Mouse (Mus musculus): Measurements from ENCODE around the gene Ddx31. TPM values are rescaled to one million over a fixed set of nuclear protein-coding genes. Genes with fewer than 3 reads are reported as not detected.

Ddx31 gene
- polyA plus RNA-seq, 1 experiment from 2014 or later, result 16.7 TPM

- no peaks in the 10 kb centered on the region for H3K27me3 ChIP-seq (ENCODE audit: insufficient read depth, poor library complexity, severe bottlenecking)
- no peaks in the 10 kb centered on the region for H3K9me3 ChIP-seq
- DNase-seq (ENCODE audit: low spot score), result no peak
- whole genome bisulfite sequencing, result 84% methylated on average over 6 of the region's 6 CpGs
- no peak overlapping the region for H3K27ac ChIP-seq
- H3K4me3 ChIP-seq, result no peak overlapping the region
- peaks cover 70% of the 10 kb centered on the region for H3K36me3 ChIP-seq
- no peaks in the 10 kb centered on the region for H3K4me1 ChIP-seq (replicated peaks)
Measured at GRCm38 (mm10) chr2:28882826-28883485, 42.8 kb downstream of the Ddx31 start.

- WGBS, result 87% methylated on average over 4 of the region's 4 CpGs
- Histone ChIP-seq H3K27me3 (ENCODE audit: insufficient read depth, poor library complexity, severe bottlenecking) (no peaks in the 10 kb centered on the region), H3K9me3 (no peaks in the 10 kb centered on the region), H3K4me1 (replicated peaks) (no peaks in the 10 kb centered on the region), H3K36me3 (peaks cover 75% of the 10 kb centered on the region), H3K4me3 (no peak overlapping the region), H3K27ac (no peak overlapping the region)
- DNase-seq (ENCODE audit: low spot score), result no peak
Measured at GRCm38 (mm10) chr2:28884914-28885313, 44.7 kb downstream of the Ddx31 start.

GRCm38 (mm10) chr2:28892796-28893195 lies 52.6 kb downstream of the Ddx31 start:
- no peak for DNase-seq (ENCODE audit: low spot score)
- no peak overlapping the region for H3K4me3 ChIP-seq
- no peak overlapping the region for H3K27ac ChIP-seq
- 21% methylated on average over 1 of the region's 1 CpGs for WGBS
- peaks cover 90% of the 10 kb centered on the region for H3K36me3 ChIP-seq
- no peaks in the 10 kb centered on the region for H3K9me3 ChIP-seq
- H3K4me1 ChIP-seq (replicated peaks), result peaks cover 18% of the 10 kb centered on the region
- peaks cover 46% of the 10 kb centered on the region for H3K27me3 ChIP-seq (ENCODE audit: insufficient read depth, poor library complexity, severe bottlenecking)

- WGBS, result 47% methylated on average over 6 of the region's 6 CpGs
- peak; percentile 3 for DNase-seq (ENCODE audit: low spot score)
- peaks cover 18% of the 10 kb centered on the region for H3K4me1 ChIP-seq (replicated peaks)
- H3K36me3 ChIP-seq, result peaks cover 90% of the 10 kb centered on the region
- H3K27me3 ChIP-seq (ENCODE audit: insufficient read depth, poor library complexity, severe bottlenecking), result peaks cover 53% of the 10 kb centered on the region
- H3K27ac ChIP-seq, result no peak overlapping the region
- no peaks in the 10 kb centered on the region for H3K9me3 ChIP-seq
- no peak overlapping the region for H3K4me3 ChIP-seq
Measured at GRCm38 (mm10) chr2:28893526-28893925, 53.3 kb downstream of the Ddx31 start.

GRCm38 (mm10) chr2:28895876-28896275 lies 55.7 kb downstream of the Ddx31 start:
- no peak overlapping the region for H3K27ac ChIP-seq
- WGBS, result 96% methylated on average over 7 of the region's 7 CpGs
- H3K36me3 ChIP-seq, result peaks cover 89% of the 10 kb centered on the region
- no peaks in the 10 kb centered on the region for H3K9me3 ChIP-seq
- H3K4me1 ChIP-seq (replicated peaks), result peaks cover 18% of the 10 kb centered on the region
- H3K27me3 ChIP-seq (ENCODE audit: insufficient read depth, poor library complexity, severe bottlenecking), result peaks cover 77% of the 10 kb centered on the region
- no peak overlapping the region for H3K4me3 ChIP-seq
- DNase-seq (ENCODE audit: low spot score), result no peak

GRCm38 (mm10) chr2:28897340-28897899 lies 57.2 kb downstream of the Ddx31 start:
- peaks cover 94% of the 10 kb centered on the region for H3K36me3 ChIP-seq
- WGBS, result 88% methylated on average over 4 of the region's 4 CpGs

GRCm38 (mm10) chr2:28902291-28902690 lies 62.1 kb downstream of the Ddx31 start:
- Histone ChIP-seq H3K27ac (no peak overlapping the region), H3K9me3 (no peaks in the 10 kb centered on the region), H3K36me3 (peaks cover 64% of the 10 kb centered on the region), H3K27me3 (ENCODE audit: insufficient read depth, poor library complexity, severe bottlenecking) (peaks cover 100% of the 10 kb centered on the region), H3K4me3 (no peak overlapping the region), H3K4me1 (replicated peaks) (peaks cover 28% of the 10 kb centered on the region)
- 92% methylated on average over 8 of the region's 8 CpGs for WGBS
- no peak for DNase-seq (ENCODE audit: low spot score)

More at GRCm38 (mm10) chr2:28897340-28897899, 57.2 kb downstream of the Ddx31 start:
- peaks cover 17% of the 10 kb centered on the region for H3K4me1 ChIP-seq (replicated peaks)
- no peaks in the 10 kb centered on the region for H3K9me3 ChIP-seq
- no peak overlapping the region for H3K4me3 ChIP-seq
- peaks cover 92% of the 10 kb centered on the region for H3K27me3 ChIP-seq (ENCODE audit: insufficient read depth, poor library complexity, severe bottlenecking)
- no peak overlapping the region for H3K27ac ChIP-seq
- no peak for DNase-seq (ENCODE audit: low spot score)

GRCm38 (mm10) chr2:28903871-28904270 lies 63.7 kb downstream of the Ddx31 start:
- no peak overlapping the region for H3K27ac ChIP-seq
- H3K36me3 ChIP-seq, result peaks cover 50% of the 10 kb centered on the region
- H3K4me1 ChIP-seq (replicated peaks), result peaks cover 44% of the 10 kb centered on the region
- H3K27me3 ChIP-seq (ENCODE audit: insufficient read depth, poor library complexity, severe bottlenecking), result peaks cover 100% of the 10 kb centered on the region
- WGBS, result 87% methylated on average over 5 of the region's 5 CpGs
- H3K9me3 ChIP-seq, result no peaks in the 10 kb centered on the region
- no peak for DNase-seq (ENCODE audit: low spot score)
- no peak overlapping the region for H3K4me3 ChIP-seq

- no peaks in the 10 kb centered on the region for H3K9me3 ChIP-seq
- H3K27me3 ChIP-seq (ENCODE audit: insufficient read depth, poor library complexity, severe bottlenecking), result peaks cover 100% of the 10 kb centered on the region
- H3K4me3 ChIP-seq, result no peak overlapping the region
- no peak overlapping the region for H3K27ac ChIP-seq
- 65% methylated on average over 9 of the region's 9 CpGs for WGBS
- H3K36me3 ChIP-seq, result peaks cover 41% of the 10 kb centered on the region
- no peak for DNase-seq (ENCODE audit: low spot score)
- peaks cover 53% of the 10 kb centered on the region for H3K4me1 ChIP-seq (replicated peaks)
Measured at GRCm38 (mm10) chr2:28904786-28905185, 64.6 kb downstream of the Ddx31 start.

- Histone ChIP-seq H3K27me3 (ENCODE audit: insufficient read depth, poor library complexity, severe bottlenecking) (peaks cover 100% of the 10 kb centered on the region), H3K9me3 (no peaks in the 10 kb centered on the region), H3K4me3 (no peak overlapping the region), H3K36me3 (peaks cover 33% of the 10 kb centered on the region), H3K4me1 (replicated peaks) (peaks cover 53% of the 10 kb centered on the region), H3K27ac (no peak overlapping the region)
- peak; percentile 36 for DNase-seq (ENCODE audit: low spot score)
- 43% methylated on average over 4 of the region's 4 CpGs for WGBS
Measured at GRCm38 (mm10) chr2:28905561-28905960, 65.4 kb downstream of the Ddx31 start.

- Histone ChIP-seq H3K36me3 (peaks cover 14% of the 10 kb centered on the region), H3K27me3 (ENCODE audit: insufficient read depth, poor library complexity, severe bottlenecking) (peaks cover 100% of the 10 kb centered on the region), H3K27ac (peak overlapping the region; percentile 76; the same call in 1 of the 2 replicates), H3K9me3 (no peaks in the 10 kb centered on the region), H3K4me1 (replicated peaks) (peaks cover 65% of the 10 kb centered on the region), H3K4me3 (peak overlapping the region; percentile 40)
- DNase-seq (ENCODE audit: low spot score), result peak; percentile 21
- 2% methylated on average over 10 of the region's 10 CpGs for WGBS
Measured at GRCm38 (mm10) chr2:28907691-28908388, 67.6 kb downstream of the Ddx31 start.

GRCm38 (mm10) chr2:28908389-28909153 lies 68.4 kb downstream of the Ddx31 start:
- peaks cover 100% of the 10 kb centered on the region for H3K27me3 ChIP-seq (ENCODE audit: insufficient read depth, poor library complexity, severe bottlenecking)
- peak overlapping the region; percentile 76; the same call in 1 of the 2 replicates for H3K27ac ChIP-seq
- H3K4me1 ChIP-seq (replicated peaks), result peaks cover 65% of the 10 kb centered on the region
- under 1% methylated on average over 39 of the region's 39 CpGs for WGBS
- DNase-seq (ENCODE audit: low spot score), result peak; percentile 71
- peaks cover 14% of the 10 kb centered on the region for H3K36me3 ChIP-seq
- H3K4me3 ChIP-seq, result peak overlapping the region; percentile 40
- H3K9me3 ChIP-seq, result no peaks in the 10 kb centered on the region
